Comparison of ENCODE assay signal across 26 mouse cellular contexts in the genomic region with DNA sequence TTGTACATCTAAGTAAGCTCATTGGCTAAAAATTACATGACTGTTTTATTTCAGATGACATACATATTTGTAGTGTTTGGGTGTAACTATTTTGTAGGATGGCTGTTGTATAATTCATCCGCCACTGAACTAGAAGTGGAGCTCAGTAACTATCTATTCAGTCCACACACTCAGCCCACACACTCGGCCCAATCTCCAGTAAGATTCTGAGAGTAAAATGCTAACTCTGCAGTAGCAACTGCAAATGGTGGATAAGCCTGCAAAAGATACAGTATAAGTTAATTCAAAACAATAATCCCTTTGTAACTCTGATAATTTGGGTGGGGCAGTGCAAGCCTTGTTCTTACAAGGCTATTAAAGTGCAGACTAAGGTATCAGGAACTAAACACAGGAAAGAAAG.
"Had no signal": no experiment of that assay in that cellular context is flagged by ENCODE, and none has a peak within 500 bp of the region (broad histone marks: within the 10 kb centered on the region; RNA-seq: fewer than 3 reads in every experiment).

No protein-coding gene starts in this region.

- H3K9me3 ChIP-seq: heart, embryonic 13.5 days; heart, embryonic 15.5 days; hindbrain, embryonic 13.5 days; hindbrain, embryonic 15.5 days; kidney, embryonic 15.5 days; limb, embryonic 13.5 days; limb, embryonic 15.5 days; liver, embryonic 12.5 days had no signal

- H3K4me3 ChIP-seq: gastrocnemius, adult 2 months; heart, adult 2 months; heart, embryonic 13.5 days; heart, embryonic 15.5 days; hindbrain, embryonic 13.5 days; hindbrain, embryonic 15.5 days; kidney, embryonic 15.5 days; limb, embryonic 13.5 days; limb, embryonic 15.5 days; liver, embryonic 12.5 days had no signal

- H3K27ac ChIP-seq: gastrocnemius, adult 2 months; heart, adult 2 months; heart, embryonic 13.5 days; heart, embryonic 15.5 days; hindbrain, embryonic 13.5 days; hindbrain, embryonic 15.5 days; hindbrain, postnatal 0 days; kidney, embryonic 15.5 days; kidney, postnatal 0 days; limb, embryonic 13.5 days; limb, embryonic 15.5 days; liver, embryonic 12.5 days had no signal

- ATAC-seq: hindbrain, postnatal 0 days; intestine, embryonic 16.5 days; liver, embryonic 12.5 days had no signal

- H3K36me3 ChIP-seq: heart, embryonic 13.5 days; heart, embryonic 15.5 days; hindbrain, embryonic 13.5 days; hindbrain, embryonic 15.5 days; kidney, embryonic 15.5 days; limb, embryonic 13.5 days; limb, embryonic 15.5 days; liver, embryonic 12.5 days had no signal

- H3K9ac ChIP-seq: heart, embryonic 13.5 days; heart, embryonic 15.5 days; hindbrain, embryonic 13.5 days; hindbrain, embryonic 15.5 days; kidney, embryonic 15.5 days; limb, embryonic 13.5 days; limb, embryonic 15.5 days; liver, embryonic 12.5 days had no signal

- H3K27me3 ChIP-seq: heart, embryonic 13.5 days; heart, embryonic 15.5 days; hindbrain, embryonic 13.5 days; hindbrain, embryonic 15.5 days; kidney, embryonic 15.5 days; limb, embryonic 13.5 days; limb, embryonic 15.5 days; liver, embryonic 12.5 days had no signal

- DNase-seq: gastrocnemius, adult 2 months; gastrocnemius, postnatal 10 days; gastrocnemius, postnatal 25 days; heart, adult 11 months; heart, adult 2 months; heart, postnatal 14 days; heart, postnatal 36 days; kidney, adult 11 months; kidney, adult 2 months; kidney, adult 9 months; kidney, postnatal 14 days; kidney, postnatal 36 days; layer of hippocampus, adult 9-11 months; layer of hippocampus, postnatal 36 days; left cerebral cortex, postnatal 4 days had no signal

- H3K4me1 ChIP-seq: heart, embryonic 13.5 days; heart, embryonic 15.5 days; hindbrain, embryonic 13.5 days; hindbrain, embryonic 15.5 days; kidney, embryonic 15.5 days; limb, embryonic 13.5 days; limb, embryonic 15.5 days; liver, embryonic 12.5 days had no signal
